Mouse (Mus musculus): ENCODE data around the gene Atrn. TPM values are rescaled to one million over a fixed set of nuclear protein-coding genes. Genes with fewer than 3 reads are reported as not detected.
A peak's percentile ranks its signal among the peaks of the same experiment; 100 is the strongest.

The Atrn gene
- total and polyA plus RNA-seq, 2 experiments from 2014 or later, result 12.6 to 76.4 TPM

DNA sequence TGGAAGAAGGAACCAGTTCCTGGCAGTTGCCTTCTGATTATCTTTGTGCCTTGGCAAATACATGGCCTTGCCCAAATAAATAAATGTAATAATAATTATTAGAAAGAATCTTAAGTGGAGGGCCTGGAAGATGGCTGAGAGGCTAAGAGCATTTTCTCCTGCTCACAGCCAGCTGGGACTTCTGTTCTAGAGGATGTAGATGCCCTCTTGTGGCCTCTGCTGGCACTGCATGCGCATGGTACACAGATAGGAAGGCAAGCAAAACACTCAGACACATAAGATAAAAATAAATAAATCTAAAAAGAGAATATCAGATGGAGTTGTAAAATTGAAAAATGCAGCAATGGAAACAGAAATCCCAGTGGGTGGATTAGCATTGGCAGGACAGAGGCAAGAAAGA lies 44.3 kb downstream of the Atrn start:
- TF ChIP-seq CTCF (IDR thresholded peaks at IDR 0.05; ENCODE audit: low read depth), result peak; percentile 92
- peak; percentile 80; the same call in 1 of the 2 replicates for ATAC-seq
- no peaks in the 10 kb centered on the region for H3K27me3 ChIP-seq (ENCODE audit: insufficient read depth, low read length)

DNA sequence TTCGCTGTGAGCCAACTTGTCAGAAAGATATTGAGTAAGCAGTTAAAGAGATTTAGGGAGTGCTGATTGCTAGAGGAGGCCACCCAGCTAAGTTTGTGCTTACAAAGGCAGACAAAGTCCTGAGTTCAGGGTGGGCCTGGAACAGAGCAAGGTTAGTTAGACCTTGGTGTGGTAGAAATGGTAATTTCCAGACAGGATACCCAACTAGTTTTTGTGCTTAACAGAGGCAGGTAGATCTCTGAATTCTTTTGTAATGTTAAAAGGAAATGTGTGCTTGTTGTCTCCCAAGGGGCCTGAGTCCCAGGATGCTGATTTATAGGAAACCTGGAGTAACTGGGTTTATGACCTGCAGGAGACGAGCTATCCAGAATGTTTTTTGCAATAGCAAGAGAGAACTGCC lies 52.6 kb downstream of the Atrn start:
- H3K4me3 ChIP-seq (ENCODE audit: low read length), result no peak overlapping the region
- WGBS, result 78% methylated on average over 2 of the region's 2 CpGs
- H3K36me3 ChIP-seq (ENCODE audit: insufficient read depth, low read length), result peaks cover 3% of the 10 kb centered on the region; the same call in 1 of the 2 replicates
- TF ChIP-seq CTCF (IDR thresholded peaks at IDR 0.05; ENCODE audit: low read depth), result no peak
- H3K9me3 ChIP-seq (ENCODE audit: low read length), result no peaks in the 10 kb centered on the region
- H3K27ac ChIP-seq, result no peak overlapping the region
- H3K27me3 ChIP-seq (ENCODE audit: insufficient read depth, low read length), result no peaks in the 10 kb centered on the region
- DNase-seq (ENCODE audit: low spot score) (no peak), ATAC-seq (no peak)
- H3K4me1 ChIP-seq (ENCODE audit: insufficient read depth, low read length), result no peaks in the 10 kb centered on the region
- no peak overlapping the region for H3K4me2 ChIP-seq (ENCODE audit: low read depth, low read length)
- H3K9ac ChIP-seq (replicated peaks; ENCODE audit: low read length), result no peak overlapping the region

More for the DNA sequence above, 44.3 kb downstream of the Atrn start:
- no peak overlapping the region for H3K27ac ChIP-seq
- H3K4me3 ChIP-seq (ENCODE audit: low read length), result no peak overlapping the region
- no peak overlapping the region for H3K9ac ChIP-seq (replicated peaks; ENCODE audit: low read length)
- no peak overlapping the region for H3K4me2 ChIP-seq (ENCODE audit: low read depth, low read length)
- H3K9me3 ChIP-seq (ENCODE audit: low read length), result no peaks in the 10 kb centered on the region
- 0% methylated on average over 1 of the region's 1 CpGs for WGBS
- H3K36me3 ChIP-seq (ENCODE audit: insufficient read depth, low read length), result peaks cover 8% of the 10 kb centered on the region; the same call in 1 of the 2 replicates
- peak; percentile 93 for DNase-seq (ENCODE audit: low spot score)
- H3K4me1 ChIP-seq (ENCODE audit: insufficient read depth, low read length), result no peaks in the 10 kb centered on the region

DNA sequence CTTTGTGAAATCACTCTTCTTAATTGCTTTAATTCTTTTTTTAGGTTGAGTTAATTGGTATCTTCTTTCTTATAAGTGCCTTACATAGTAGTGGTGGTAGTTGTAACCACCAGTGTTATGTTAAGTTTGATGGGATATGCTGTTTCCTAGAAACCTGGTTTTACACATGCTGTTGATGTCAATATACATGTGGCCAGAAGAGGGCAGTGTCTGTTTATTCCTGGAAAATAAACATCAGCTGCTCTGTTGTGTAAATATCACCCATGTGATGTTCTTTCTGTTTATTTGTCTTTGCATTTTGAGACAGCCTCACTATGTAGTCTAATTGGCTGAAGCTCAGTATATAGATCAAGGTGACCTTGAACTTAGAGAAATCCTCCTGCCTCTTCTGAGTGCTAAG lies 55.6 kb downstream of the Atrn start:
- ATAC-seq, result 0 out of 2 replicates have a peak, but pooled peaks have one; percentile 21
- Histone ChIP-seq H3K27ac (no peak overlapping the region), H3K4me3 (ENCODE audit: low read length) (no peak overlapping the region), H3K9ac (replicated peaks; ENCODE audit: low read length) (no peak overlapping the region), H3K9me3 (ENCODE audit: low read length) (no peaks in the 10 kb centered on the region), H3K4me1 (ENCODE audit: insufficient read depth, low read length) (no peaks in the 10 kb centered on the region), H3K4me2 (ENCODE audit: low read depth, low read length) (no peak overlapping the region), H3K27me3 (ENCODE audit: insufficient read depth, low read length) (no peaks in the 10 kb centered on the region), H3K36me3 (ENCODE audit: insufficient read depth, low read length) (peaks cover 3% of the 10 kb centered on the region; the same call in 1 of the 2 replicates)
- TF ChIP-seq CTCF (IDR thresholded peaks at IDR 0.05; ENCODE audit: low read depth), result peak; percentile 80
- peak; percentile 74 for DNase-seq (ENCODE audit: low spot score)

DNA sequence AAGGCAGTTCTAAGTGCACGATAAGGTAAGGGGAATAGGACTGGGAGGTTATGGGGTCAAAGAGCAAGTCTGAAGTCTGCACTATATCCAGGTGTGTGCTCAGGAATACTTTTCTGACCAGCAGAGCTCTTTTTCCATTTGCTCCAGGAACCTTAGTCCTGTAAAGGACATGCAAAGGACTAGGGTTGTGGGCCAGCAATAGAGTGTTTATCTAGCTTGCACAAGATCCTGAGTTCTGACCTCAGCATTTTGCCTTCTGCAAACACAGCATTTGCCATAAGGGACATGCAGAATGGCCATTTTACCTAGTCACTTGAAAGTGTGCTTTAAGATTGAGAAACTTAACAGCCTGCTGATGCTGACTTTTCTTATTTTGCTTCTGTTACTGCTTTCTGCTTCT lies 58.7 kb downstream of the Atrn start:
- no peak for TF ChIP-seq CTCF (IDR thresholded peaks at IDR 0.05; ENCODE audit: low read depth)
- H3K27me3 ChIP-seq (ENCODE audit: insufficient read depth, low read length), result no peaks in the 10 kb centered on the region
- no peaks in the 10 kb centered on the region for H3K4me1 ChIP-seq (ENCODE audit: insufficient read depth, low read length)
- H3K27ac ChIP-seq, result no peak overlapping the region
- DNase-seq (ENCODE audit: low spot score) (no peak), ATAC-seq (no peak)
- WGBS, result 86% methylated on average over 1 of the region's 1 CpGs
- H3K4me2 ChIP-seq (ENCODE audit: low read depth, low read length), result no peak overlapping the region
- no peaks in the 10 kb centered on the region; the same call in 1 of the 2 replicates for H3K36me3 ChIP-seq (ENCODE audit: insufficient read depth, low read length)
- H3K9me3 ChIP-seq (ENCODE audit: low read length), result no peaks in the 10 kb centered on the region
- H3K4me3 ChIP-seq (ENCODE audit: low read length), result no peak overlapping the region
- no peak overlapping the region for H3K9ac ChIP-seq (replicated peaks; ENCODE audit: low read length)

DNA sequence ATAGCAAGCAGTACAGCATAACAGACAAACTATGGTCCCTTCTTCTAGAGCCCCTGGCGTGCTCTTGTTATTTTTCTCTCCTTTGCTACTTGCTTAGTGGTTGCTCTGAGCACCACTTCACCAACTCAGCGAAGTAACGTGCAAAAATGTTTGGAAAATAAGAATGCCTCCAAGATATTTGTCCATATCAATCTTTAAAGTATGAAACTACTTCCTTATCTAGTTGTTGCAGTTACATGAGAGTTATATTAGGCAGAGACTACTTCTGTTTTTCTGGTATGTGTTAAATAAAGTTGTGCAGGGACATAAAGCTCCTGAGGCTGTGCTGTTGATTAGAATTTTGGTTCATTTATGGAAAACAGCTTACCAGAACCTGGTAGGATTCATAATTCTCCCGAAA lies 64.7 kb downstream of the Atrn start:
- H3K4me2 ChIP-seq (ENCODE audit: low read depth, low read length), result no peak overlapping the region
- H3K9ac ChIP-seq (replicated peaks; ENCODE audit: low read length), result no peak overlapping the region
- WGBS, result 93% methylated on average over 4 of the region's 4 CpGs
- DNase-seq (ENCODE audit: low spot score) (no peak), ATAC-seq (no peak)
- H3K4me3 ChIP-seq (ENCODE audit: low read length), result no peak overlapping the region
- peaks cover 21% of the 10 kb centered on the region for H3K36me3 ChIP-seq (ENCODE audit: insufficient read depth, low read length)
- H3K27ac ChIP-seq, result no peak overlapping the region
- no peak for TF ChIP-seq CTCF (IDR thresholded peaks at IDR 0.05; ENCODE audit: low read depth)
- H3K4me1 ChIP-seq (ENCODE audit: insufficient read depth, low read length), result no peaks in the 10 kb centered on the region
- no peaks in the 10 kb centered on the region for H3K27me3 ChIP-seq (ENCODE audit: insufficient read depth, low read length)
- H3K9me3 ChIP-seq (ENCODE audit: low read length), result no peaks in the 10 kb centered on the region

DNA sequence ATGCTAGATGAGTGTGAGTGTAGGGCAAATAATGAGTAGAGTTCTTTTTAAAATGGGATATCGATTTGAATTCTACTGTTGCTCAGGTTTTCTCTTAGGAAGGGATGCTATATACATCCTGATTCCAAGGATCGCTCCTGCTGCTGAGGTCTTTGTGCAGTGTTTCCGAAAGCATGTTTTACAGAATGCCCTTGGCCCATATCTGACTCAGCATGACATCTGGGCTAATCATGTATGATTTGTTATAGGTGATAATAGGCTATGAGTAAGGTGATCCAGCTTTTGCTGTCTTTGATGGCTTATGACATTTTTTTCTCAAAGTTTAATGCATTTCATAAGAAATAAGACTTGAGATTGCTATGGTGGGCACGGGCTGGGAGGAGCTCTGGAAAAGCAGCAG lies 66.1 kb downstream of the Atrn start:
- no peak overlapping the region for H3K4me2 ChIP-seq (ENCODE audit: low read depth, low read length)
- no peak for DNase-seq (ENCODE audit: low spot score)
- no peaks in the 10 kb centered on the region for H3K4me1 ChIP-seq (ENCODE audit: insufficient read depth, low read length)
- TF ChIP-seq CTCF (IDR thresholded peaks at IDR 0.05; ENCODE audit: low read depth), result no peak
- no peak overlapping the region for H3K27ac ChIP-seq
- H3K9ac ChIP-seq (replicated peaks; ENCODE audit: low read length), result no peak overlapping the region
- H3K9me3 ChIP-seq (ENCODE audit: low read length), result no peaks in the 10 kb centered on the region
- peaks cover 27% of the 10 kb centered on the region for H3K36me3 ChIP-seq (ENCODE audit: insufficient read depth, low read length)
- WGBS, result 92% methylated on average over 4 of the region's 4 CpGs
- no peak overlapping the region for H3K4me3 ChIP-seq (ENCODE audit: low read length)
- no peak for ATAC-seq
- H3K27me3 ChIP-seq (ENCODE audit: insufficient read depth, low read length), result no peaks in the 10 kb centered on the region

DNA sequence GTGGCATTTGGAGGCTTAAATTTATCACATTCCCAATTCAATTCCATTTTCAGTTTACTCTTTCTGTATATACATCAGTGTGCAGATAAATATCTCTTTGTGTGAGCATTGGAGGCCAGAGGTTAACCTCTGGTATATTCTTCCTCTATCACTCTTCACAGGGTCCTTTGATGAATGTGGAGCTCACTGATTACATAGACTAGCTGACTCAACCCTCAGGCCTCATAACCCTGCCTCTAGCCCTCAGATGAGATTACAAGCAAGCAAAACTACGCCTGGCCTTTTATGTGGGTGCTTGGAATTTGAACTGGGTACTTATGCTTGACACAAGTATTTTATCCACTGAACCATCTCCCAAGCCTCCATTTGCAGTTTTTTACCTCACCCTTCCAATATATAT lies 68.6 kb downstream of the Atrn start:
- Histone ChIP-seq H3K27ac (no peak overlapping the region), H3K9ac (replicated peaks; ENCODE audit: low read length) (no peak overlapping the region), H3K36me3 (ENCODE audit: insufficient read depth, low read length) (peaks cover 32% of the 10 kb centered on the region), H3K9me3 (ENCODE audit: low read length) (no peaks in the 10 kb centered on the region), H3K27me3 (ENCODE audit: insufficient read depth, low read length) (no peaks in the 10 kb centered on the region), H3K4me1 (ENCODE audit: insufficient read depth, low read length) (no peaks in the 10 kb centered on the region), H3K4me3 (ENCODE audit: low read length) (no peak overlapping the region), H3K4me2 (ENCODE audit: low read depth, low read length) (no peak overlapping the region)
- no peak for DNase-seq (ENCODE audit: low spot score)
- no peak for ATAC-seq
- 92% methylated on average over 1 of the region's 1 CpGs for whole genome bisulfite sequencing
- no peak for TF ChIP-seq CTCF (IDR thresholded peaks at IDR 0.05; ENCODE audit: low read depth)

All from hindbrain, postnatal 0 days (tissue).